Mouse (Mus musculus): Measurements from ENCODE around the gene Zkscan7. TPM values are rescaled to one million over a fixed set of nuclear protein-coding genes. Genes with fewer than 3 reads are reported as not detected.

The Zkscan7 gene
- polyA plus RNA-seq, 1 experiment from 2014 or later = 2.2 TPM

DNA sequence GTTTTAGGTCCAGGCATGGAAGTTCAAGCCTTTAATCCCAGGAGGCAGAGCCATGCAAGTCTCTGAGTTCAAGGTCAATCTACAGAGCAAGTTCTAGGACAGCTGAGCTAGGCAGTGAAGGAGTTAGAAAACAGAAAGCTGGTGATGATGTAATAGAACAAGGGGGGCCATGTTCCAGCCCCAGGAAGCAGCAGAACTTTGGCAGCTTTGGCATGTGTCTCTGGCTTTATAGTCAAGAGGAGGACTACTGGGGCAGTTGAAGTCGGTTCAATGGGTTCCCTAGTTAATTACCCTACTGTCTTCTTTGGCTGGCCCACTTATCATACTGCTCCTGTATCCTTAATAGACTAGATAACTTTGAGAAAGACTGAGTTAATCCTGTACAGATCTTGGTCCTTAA, 10.8 kb upstream of the Zkscan7 start:
- TF ChIP-seq CTCF (IDR thresholded peaks at IDR 0.05; ENCODE audit: low read depth) = no peak
- Histone ChIP-seq H3K27me3 (replicated peaks; ENCODE audit: control insufficient read depth, insufficient read depth, low read length) (no peaks in the 10 kb centered on the region), H3K9ac (ENCODE audit: low read depth, low read length) (no peak overlapping the region), H3K4me2 (replicated peaks; ENCODE audit: low read depth) (no peak overlapping the region), H3K36me3 (ENCODE audit: control insufficient read depth, insufficient read depth) (no peaks in the 10 kb centered on the region), H3K9me3 (ENCODE audit: control insufficient read depth) (no peaks in the 10 kb centered on the region), H3K4me3 (ENCODE audit: low read depth, low read length) (no peak overlapping the region), H3K4me1 (replicated peaks; ENCODE audit: control insufficient read depth, insufficient read depth, low read length) (no peaks in the 10 kb centered on the region), H3K27ac (ENCODE audit: low read depth, low read length) (no peak overlapping the region)
- 54% methylated on average over 1 of the region's 1 CpGs for WGBS
- no peak for ATAC-seq

DNA sequence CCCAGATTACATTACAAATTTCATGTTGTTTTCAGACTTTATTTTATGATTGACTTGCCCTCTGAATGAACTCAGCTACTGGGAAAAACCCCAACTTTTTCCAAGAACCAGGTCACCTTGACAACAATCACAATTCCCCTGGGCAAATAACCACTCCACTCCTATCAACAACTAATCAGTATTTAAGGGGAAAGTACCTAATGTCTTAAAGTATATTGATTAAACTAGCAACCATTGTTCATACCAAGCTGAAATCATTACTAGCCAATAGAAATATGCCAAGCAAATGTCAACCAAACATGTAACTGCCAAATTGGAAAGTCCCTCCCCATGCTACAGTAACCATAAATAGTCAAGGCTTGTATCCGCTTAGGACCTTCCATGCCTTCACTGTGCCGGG, 10.3 kb upstream of the Zkscan7 start:
- Histone ChIP-seq H3K9ac (ENCODE audit: low read depth, low read length) (no peak overlapping the region), H3K9me3 (ENCODE audit: control insufficient read depth) (no peaks in the 10 kb centered on the region), H3K27ac (ENCODE audit: low read depth, low read length) (no peak overlapping the region), H3K4me2 (replicated peaks; ENCODE audit: low read depth) (no peak overlapping the region), H3K4me3 (ENCODE audit: low read depth, low read length) (no peak overlapping the region), H3K27me3 (replicated peaks; ENCODE audit: control insufficient read depth, insufficient read depth, low read length) (no peaks in the 10 kb centered on the region), H3K36me3 (ENCODE audit: control insufficient read depth, insufficient read depth) (no peaks in the 10 kb centered on the region), H3K4me1 (replicated peaks; ENCODE audit: control insufficient read depth, insufficient read depth, low read length) (no peaks in the 10 kb centered on the region)
- ATAC-seq = no peak
- no peak for TF ChIP-seq CTCF (IDR thresholded peaks at IDR 0.05; ENCODE audit: low read depth)
- WGBS = 93% methylated on average over 2 of the region's 2 CpGs

DNA sequence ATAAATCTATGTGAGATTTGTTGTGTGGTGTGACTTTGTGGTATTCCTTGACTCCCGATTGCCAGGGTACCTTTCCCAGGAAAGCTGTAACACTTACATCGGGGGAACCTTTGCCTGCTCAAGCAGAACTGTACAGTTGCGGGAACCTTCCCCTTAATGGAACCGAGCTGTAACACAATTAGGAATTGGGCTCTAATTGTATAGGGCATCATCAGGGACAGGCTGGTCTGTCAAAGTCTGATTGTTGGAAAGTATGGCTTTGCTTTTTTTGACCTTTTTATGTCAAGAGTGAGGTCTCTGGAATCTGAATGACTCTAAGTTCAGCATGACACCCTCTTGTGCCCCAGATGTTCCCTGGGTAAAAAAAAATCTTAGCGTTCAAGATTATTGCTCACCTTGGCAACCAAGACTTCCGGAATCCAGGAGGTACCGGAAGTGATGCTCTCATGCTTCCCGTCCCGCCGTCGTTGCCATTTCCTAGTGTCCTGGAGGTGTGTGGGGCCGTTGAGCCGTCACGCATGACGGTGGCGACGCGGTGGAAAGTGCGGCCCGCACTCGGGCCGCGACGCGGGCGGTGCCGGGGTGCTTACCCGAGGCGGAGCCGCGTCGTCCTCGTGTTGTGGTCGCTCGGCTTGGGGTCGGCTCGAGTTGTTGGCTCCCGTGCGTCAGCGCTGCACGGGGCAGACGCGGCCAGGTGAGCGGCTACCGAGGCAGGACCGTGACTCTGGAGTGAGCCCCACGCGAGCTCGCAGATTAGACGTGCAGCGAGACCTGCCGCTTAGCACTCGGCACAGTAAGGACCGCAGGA, 1.1 kb downstream of the Zkscan7 start:
- ATAC-seq = peak; percentile 90
- H3K27ac ChIP-seq (ENCODE audit: low read depth, low read length) = peak overlapping the region; percentile 37
- H3K9ac ChIP-seq (ENCODE audit: low read depth, low read length) = peak overlapping the region; percentile 81
- H3K9me3 ChIP-seq (ENCODE audit: control insufficient read depth) = 0 out of 2 replicates have a peak, but pooled peaks cover 2% of the 10 kb centered on the region
- 7% methylated on average over 54 of the region's 54 CpGs for WGBS
- no peaks in the 10 kb centered on the region; the same call in 1 of the 2 replicates for H3K36me3 ChIP-seq (ENCODE audit: control insufficient read depth, insufficient read depth)
- peak overlapping the region; percentile 55 for H3K4me3 ChIP-seq (ENCODE audit: low read depth, low read length)
- TF ChIP-seq CTCF (IDR thresholded peaks at IDR 0.05; ENCODE audit: low read depth) = no peak
- no peaks in the 10 kb centered on the region for H3K4me1 ChIP-seq (replicated peaks; ENCODE audit: control insufficient read depth, insufficient read depth, low read length)
- peak overlapping the region; percentile 94 for H3K4me2 ChIP-seq (replicated peaks; ENCODE audit: low read depth)
- H3K27me3 ChIP-seq (replicated peaks; ENCODE audit: control insufficient read depth, insufficient read depth, low read length) = no peaks in the 10 kb centered on the region

DNA sequence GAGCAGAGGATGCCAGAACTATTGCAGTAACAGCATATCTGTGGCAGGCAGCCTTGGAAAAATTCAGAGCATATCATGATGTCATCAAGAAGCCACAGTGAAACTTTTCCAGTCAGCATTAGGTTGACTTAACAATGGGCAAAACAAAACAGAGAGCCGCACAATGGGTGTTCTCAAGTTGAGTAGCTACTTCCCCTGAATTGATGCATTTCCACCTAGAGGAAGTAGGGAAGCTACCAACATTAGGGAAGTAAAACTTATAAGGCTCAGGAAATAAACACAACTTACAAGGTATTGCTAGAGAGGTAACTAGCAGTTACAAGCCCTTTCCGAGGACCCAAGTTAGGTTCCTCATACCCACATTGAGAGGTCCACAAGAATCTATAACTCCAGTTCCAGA, 15.6 kb downstream of the Zkscan7 start:
- Histone ChIP-seq H3K9ac (ENCODE audit: low read depth, low read length) (no peak overlapping the region), H3K27ac (ENCODE audit: low read depth, low read length) (no peak overlapping the region), H3K36me3 (ENCODE audit: control insufficient read depth, insufficient read depth) (0 out of 2 replicates have a peak, but pooled peaks cover under 1% of the 10 kb centered on the region), H3K4me1 (replicated peaks; ENCODE audit: control insufficient read depth, insufficient read depth, low read length) (no peaks in the 10 kb centered on the region), H3K9me3 (ENCODE audit: control insufficient read depth) (no peaks in the 10 kb centered on the region; the same call in 1 of the 2 replicates), H3K4me2 (replicated peaks; ENCODE audit: low read depth) (no peak overlapping the region), H3K27me3 (replicated peaks; ENCODE audit: control insufficient read depth, insufficient read depth, low read length) (no peaks in the 10 kb centered on the region), H3K4me3 (ENCODE audit: low read depth, low read length) (no peak overlapping the region)
- no peak for TF ChIP-seq CTCF (IDR thresholded peaks at IDR 0.05; ENCODE audit: low read depth)
- 87% methylated on average over 2 of the region's 2 CpGs for WGBS
- ATAC-seq = no peak

DNA sequence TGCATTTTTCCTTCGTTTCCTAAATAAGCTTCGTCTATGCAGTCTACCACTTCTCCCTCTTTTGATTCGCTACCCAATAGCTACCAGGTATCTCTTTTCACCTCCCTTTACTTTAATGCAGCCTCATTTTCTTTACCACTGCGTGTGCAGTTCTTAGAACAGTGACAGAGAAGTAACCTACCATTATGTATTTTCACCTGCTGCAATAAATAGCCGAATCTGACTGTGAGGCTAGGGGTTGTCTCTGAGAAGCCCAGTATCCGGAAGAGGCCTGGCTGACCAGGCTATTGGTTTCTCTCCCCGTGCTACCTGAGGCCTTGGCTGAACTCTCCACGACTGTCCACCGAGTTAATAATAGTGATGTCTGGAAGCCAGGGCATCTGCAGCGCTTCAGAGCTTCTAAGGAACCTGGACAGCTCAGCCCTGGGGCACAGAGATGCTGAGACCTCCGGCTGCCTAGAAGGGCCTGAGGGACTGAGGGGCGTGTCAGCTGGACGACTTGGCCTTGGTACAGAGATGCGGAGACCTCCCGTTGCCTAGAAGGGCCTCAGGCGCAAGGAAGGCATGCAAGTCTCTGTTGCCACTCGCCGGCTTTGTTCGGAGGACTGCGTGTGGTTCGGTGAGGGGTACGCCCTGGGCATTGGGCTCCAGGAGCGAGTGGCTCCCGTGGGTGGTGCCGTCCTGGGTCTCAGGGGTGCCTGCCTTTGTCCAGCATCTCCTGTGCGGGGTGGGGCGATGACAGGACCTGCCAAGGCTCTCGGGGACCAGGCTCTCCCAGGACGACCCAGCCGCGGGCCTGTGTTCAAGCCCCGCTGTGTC, 17.4 kb downstream of the Zkscan7 start:
- Histone ChIP-seq H3K27me3 (replicated peaks; ENCODE audit: control insufficient read depth, insufficient read depth, low read length) (no peaks in the 10 kb centered on the region), H3K27ac (ENCODE audit: low read depth, low read length) (no peak overlapping the region), H3K9ac (ENCODE audit: low read depth, low read length) (peak overlapping the region; percentile 46), H3K4me2 (replicated peaks; ENCODE audit: low read depth) (peak overlapping the region; percentile 75), H3K4me3 (ENCODE audit: low read depth, low read length) (peak overlapping the region; percentile 46), H3K36me3 (ENCODE audit: control insufficient read depth, insufficient read depth) (no peaks in the 10 kb centered on the region), H3K4me1 (replicated peaks; ENCODE audit: control insufficient read depth, insufficient read depth, low read length) (no peaks in the 10 kb centered on the region), H3K9me3 (ENCODE audit: control insufficient read depth) (no peaks in the 10 kb centered on the region)
- ATAC-seq = peak; percentile 77
- 15% methylated on average over 32 of the region's 32 CpGs for WGBS
- no peak for TF ChIP-seq CTCF (IDR thresholded peaks at IDR 0.05; ENCODE audit: low read depth)

DNA sequence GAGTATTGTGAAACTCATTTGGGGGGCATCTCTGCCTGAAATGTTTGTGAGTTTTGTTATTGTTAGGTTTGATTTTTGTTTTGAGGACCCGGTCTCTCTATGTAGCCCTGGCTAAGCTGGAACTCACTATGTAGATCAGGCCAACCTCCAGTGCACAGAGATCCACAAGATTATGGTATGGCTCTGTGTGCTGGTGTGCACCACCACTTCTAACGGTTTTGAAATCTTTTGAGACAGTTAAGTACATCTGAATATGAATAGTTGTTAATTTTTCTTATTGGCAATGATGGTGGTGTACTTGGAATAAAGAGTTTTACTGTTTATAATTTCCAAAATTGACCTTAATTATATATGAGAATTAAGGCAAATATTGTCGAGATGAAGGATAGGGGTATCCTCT, 37.0 kb downstream of the Zkscan7 start:
- Histone ChIP-seq H3K27ac (ENCODE audit: low read depth, low read length) (no peak overlapping the region), H3K9ac (ENCODE audit: low read depth, low read length) (peak overlapping the region; percentile 57; the same call in 1 of the 2 replicates), H3K4me2 (replicated peaks; ENCODE audit: low read depth) (peak overlapping the region; percentile 75), H3K4me3 (ENCODE audit: low read depth, low read length) (peak overlapping the region; percentile 54), H3K9me3 (ENCODE audit: control insufficient read depth) (no peaks in the 10 kb centered on the region), H3K36me3 (ENCODE audit: control insufficient read depth, insufficient read depth) (peaks cover 20% of the 10 kb centered on the region), H3K4me1 (replicated peaks; ENCODE audit: control insufficient read depth, insufficient read depth, low read length) (no peaks in the 10 kb centered on the region), H3K27me3 (replicated peaks; ENCODE audit: control insufficient read depth, insufficient read depth, low read length) (0 out of 2 replicates have a peak, but pooled peaks cover 5% of the 10 kb centered on the region)
- ATAC-seq = no peak
- no peak for TF ChIP-seq CTCF (IDR thresholded peaks at IDR 0.05; ENCODE audit: low read depth)
- WGBS = 28% methylated on average over 3 of the region's 3 CpGs
